In the genomic region with DNA sequence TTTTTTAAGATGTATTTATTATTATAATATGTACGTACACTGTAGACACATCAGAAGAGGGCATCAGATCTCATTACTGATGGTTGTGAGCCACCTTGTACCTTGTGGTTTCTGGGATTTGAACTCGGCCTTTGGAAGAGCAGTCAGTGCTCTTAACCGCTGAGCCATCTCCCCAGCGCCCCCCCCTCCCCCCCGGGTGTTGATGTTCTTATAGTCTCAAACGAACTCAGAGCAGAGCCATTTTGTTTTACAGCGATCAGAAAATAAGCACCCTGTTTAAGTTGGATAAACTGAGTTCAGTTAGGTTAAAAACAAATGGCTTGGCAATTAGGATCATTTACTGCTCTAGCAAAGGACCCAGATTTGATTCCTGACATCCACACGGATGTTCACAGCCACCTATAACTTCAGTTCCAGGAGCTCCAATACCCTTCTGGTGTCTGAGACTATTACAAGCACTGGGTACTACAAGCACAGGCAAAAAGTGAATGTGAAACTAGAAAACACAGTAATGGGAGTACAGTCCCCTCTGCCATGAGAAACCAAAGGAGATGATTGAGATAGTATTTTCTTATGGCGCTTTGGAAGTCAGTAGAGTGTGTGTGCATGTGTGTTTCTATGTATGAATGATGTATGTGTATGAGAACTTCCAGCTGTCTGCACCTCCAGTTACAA, we compare ENCODE assay signal across 9 mouse cellular contexts. TPM values are rescaled to one million over a fixed set of nuclear protein-coding genes. Genes with fewer than 3 reads are reported as not detected.
A peak's percentile ranks its signal among the peaks of the same experiment; 100 is the strongest.
DNase-seq lines count a peak whose midpoint lies in the region; ATAC-seq and TF ChIP-seq lines count a peak whose summit lies in the region.
"Had no signal": no experiment of that assay in that cellular context is flagged by ENCODE, and none has a peak within 500 bp of the region (broad histone marks: within the 10 kb centered on the region; RNA-seq: fewer than 3 reads in every experiment).

No protein-coding gene starts in this region.

- H3K9ac ChIP-seq in kidney, postnatal 0 days (ENCODE audit: low read depth, low read length): no peak overlapping the region
- no peak overlapping the region for H3K9ac ChIP-seq in intestine, embryonic 16.5 days (ENCODE audit: low read depth, low read length)
- H3K9ac ChIP-seq in neural tube, embryonic 12.5 days: no peak overlapping the region

- H3K4me3 ChIP-seq in kidney, postnatal 0 days (replicated peaks; ENCODE audit: low read depth, low read length): no peak overlapping the region
- peak overlapping the region; percentile 81 for H3K4me3 ChIP-seq in embryonic facial prominence, embryonic 10.5 days
- H3K4me3 ChIP-seq in intestine, embryonic 16.5 days (ENCODE audit: low read length): peak overlapping the region; percentile 74
- H3K4me3 ChIP-seq in neural tube, embryonic 12.5 days: no peak overlapping the region

- ATAC-seq in kidney, postnatal 0 days (replicated peaks; ENCODE audit: low FRiP score, low read depth): no peak
- no peak for ATAC-seq in intestine, embryonic 16.5 days
- ATAC-seq in neural tube, embryonic 12.5 days (ENCODE audit: low FRiP score, low read depth): no peak

- no peak overlapping the region for H3K27ac ChIP-seq in kidney, postnatal 0 days
- peak overlapping the region; percentile 97 for H3K27ac ChIP-seq in embryonic facial prominence, embryonic 10.5 days (replicated peaks)
- no peak overlapping the region for H3K27ac ChIP-seq in intestine, embryonic 16.5 days (ENCODE audit: low read length)
- H3K27ac ChIP-seq in neural tube, embryonic 12.5 days: no peak overlapping the region

- TF ChIP-seq CTCF in kidney, postnatal 0 days (IDR thresholded peaks at IDR 0.05; ENCODE audit: low read depth): no peak

- 0 out of 2 replicates have a peak, but pooled peaks cover 4% of the 10 kb centered on the region for H3K36me3 ChIP-seq in kidney, postnatal 0 days (ENCODE audit: insufficient read depth, low read length)
- peaks cover 21% of the 10 kb centered on the region for H3K36me3 ChIP-seq in embryonic facial prominence, embryonic 10.5 days (replicated peaks)
- H3K36me3 ChIP-seq in intestine, embryonic 16.5 days (ENCODE audit: control insufficient read depth, insufficient read depth, low read length): peaks cover 4% of the 10 kb centered on the region
- peaks cover 15% of the 10 kb centered on the region for H3K36me3 ChIP-seq in neural tube, embryonic 12.5 days

- no peaks in the 10 kb centered on the region for H3K9me3 ChIP-seq in kidney, postnatal 0 days (replicated peaks; ENCODE audit: low read length)
- H3K9me3 ChIP-seq in embryonic facial prominence, embryonic 10.5 days: no peaks in the 10 kb centered on the region
- no peaks in the 10 kb centered on the region for H3K9me3 ChIP-seq in intestine, embryonic 16.5 days (ENCODE audit: control insufficient read depth, low read length)
- no peaks in the 10 kb centered on the region for H3K9me3 ChIP-seq in neural tube, embryonic 12.5 days

- no peak for DNase-seq in kidney, postnatal 0 days (ENCODE audit: low spot score)
- no peak for DNase-seq in kidney, adult 8-10 months
- peak; percentile 8 for DNase-seq in embryonic facial prominence, embryonic 10.5 days (ENCODE audit: low spot score)
- DNase-seq in left cerebral cortex, adult 11 months (ENCODE audit: low spot score): no peak
- no peak for DNase-seq in lung, postnatal 14 days
- no peak for DNase-seq in adrenal gland, adult (ENCODE audit: inconsistent age in 2 of 2, low spot score in 1 of 2)
- DNase-seq: right cerebral cortex, postnatal 25 days had no signal

- peaks cover 14% of the 10 kb centered on the region; the same call in 1 of the 2 replicates for H3K4me1 ChIP-seq in kidney, postnatal 0 days (replicated peaks; ENCODE audit: insufficient read depth, low read length)
- peaks cover 20% of the 10 kb centered on the region for H3K4me1 ChIP-seq in embryonic facial prominence, embryonic 10.5 days
- peaks cover 14% of the 10 kb centered on the region for H3K4me1 ChIP-seq in intestine, embryonic 16.5 days (ENCODE audit: control insufficient read depth, insufficient read depth, low read length)
- peaks cover 15% of the 10 kb centered on the region for H3K4me1 ChIP-seq in neural tube, embryonic 12.5 days

- peak overlapping the region; percentile 74 for H3K4me2 ChIP-seq in kidney, postnatal 0 days (ENCODE audit: low read length)
- peak overlapping the region; percentile 65 for H3K4me2 ChIP-seq in intestine, embryonic 16.5 days (ENCODE audit: low read depth, low read length)
- H3K4me2 ChIP-seq in neural tube, embryonic 12.5 days (replicated peaks): peak overlapping the region; percentile 74

- WGBS in kidney, postnatal 0 days: 45% methylated on average over 9 of the region's 9 CpGs
- WGBS in embryonic facial prominence, embryonic 10.5 days: 57% methylated on average over 9 of the region's 9 CpGs
- 46% methylated on average over 9 of the region's 9 CpGs for WGBS in intestine, embryonic 16.5 days
- 66% methylated on average over 9 of the region's 9 CpGs for whole genome bisulfite sequencing in neural tube, embryonic 12.5 days

- H3K27me3 ChIP-seq in kidney, postnatal 0 days (ENCODE audit: insufficient read depth, low read length): no peaks in the 10 kb centered on the region
- H3K27me3 ChIP-seq in embryonic facial prominence, embryonic 10.5 days (replicated peaks; ENCODE audit: low read depth, poor library complexity, severe bottlenecking): no peaks in the 10 kb centered on the region
- H3K27me3 ChIP-seq in intestine, embryonic 16.5 days (replicated peaks; ENCODE audit: control insufficient read depth, insufficient read depth, low read length): no peaks in the 10 kb centered on the region
- H3K27me3 ChIP-seq in neural tube, embryonic 12.5 days (replicated peaks): no peaks in the 10 kb centered on the region

RNA-seq across cellular contexts. Expression of gene Paxip1, which starts 1.2 kb away (rescaled TPM):
- polyA plus RNA-seq in kidney, postnatal 0 days (2015; fragmentation: Nextera tagmentation; extraction: Ambion mirVana): 18.7 and 18.8 TPM in 2 replicates
- 57.1 and 63.2 TPM in 2 replicates for polyA plus RNA-seq in embryonic facial prominence, embryonic 10.5 days (2016; fragmentation: Nextera tagmentation; extraction: Ambion mirVana)
- 21.8 and 24.1 TPM in 2 replicates for polyA plus RNA-seq in intestine, embryonic 16.5 days (2015; fragmentation: Nextera tagmentation; extraction: Ambion mirVana)
- 41.4 and 46.2 TPM in 2 replicates for polyA plus RNA-seq in neural tube, embryonic 12.5 days (2016; fragmentation: Nextera tagmentation; extraction: Ambion mirVana)

RNA-seq across cellular contexts. Expression of gene Htr5a, which starts 49.3 kb away (rescaled TPM):
- not detected in 2 replicates for polyA plus RNA-seq in kidney, postnatal 0 days (2015; fragmentation: Nextera tagmentation; extraction: Ambion mirVana)
- not detected in 2 replicates for polyA plus RNA-seq in embryonic facial prominence, embryonic 10.5 days (2016; fragmentation: Nextera tagmentation; extraction: Ambion mirVana)
- not detected in 2 replicates for polyA plus RNA-seq in intestine, embryonic 16.5 days (2015; fragmentation: Nextera tagmentation; extraction: Ambion mirVana)
- polyA plus RNA-seq in neural tube, embryonic 12.5 days (2016; fragmentation: Nextera tagmentation; extraction: Ambion mirVana): 0.20 and 0.26 TPM in 2 replicates

Comparison
In these comparisons a context has a peak if more than half of its experiments do, and no peak if none do; other contexts are left out.
1. H3K4me3 ChIP-seq: peak in embryonic facial prominence, embryonic 10.5 days (single experiment) and intestine, embryonic 16.5 days (single experiment); none in kidney, postnatal 0 days (single experiment) and neural tube, embryonic 12.5 days (single experiment).
2. Peak in every context shown above with its lines, with median percentiles within 50 percentile points of each other: H3K4me2 ChIP-seq.